Comparison of ENCODE assay signal across 25 mouse cellular contexts in the genomic region with DNA sequence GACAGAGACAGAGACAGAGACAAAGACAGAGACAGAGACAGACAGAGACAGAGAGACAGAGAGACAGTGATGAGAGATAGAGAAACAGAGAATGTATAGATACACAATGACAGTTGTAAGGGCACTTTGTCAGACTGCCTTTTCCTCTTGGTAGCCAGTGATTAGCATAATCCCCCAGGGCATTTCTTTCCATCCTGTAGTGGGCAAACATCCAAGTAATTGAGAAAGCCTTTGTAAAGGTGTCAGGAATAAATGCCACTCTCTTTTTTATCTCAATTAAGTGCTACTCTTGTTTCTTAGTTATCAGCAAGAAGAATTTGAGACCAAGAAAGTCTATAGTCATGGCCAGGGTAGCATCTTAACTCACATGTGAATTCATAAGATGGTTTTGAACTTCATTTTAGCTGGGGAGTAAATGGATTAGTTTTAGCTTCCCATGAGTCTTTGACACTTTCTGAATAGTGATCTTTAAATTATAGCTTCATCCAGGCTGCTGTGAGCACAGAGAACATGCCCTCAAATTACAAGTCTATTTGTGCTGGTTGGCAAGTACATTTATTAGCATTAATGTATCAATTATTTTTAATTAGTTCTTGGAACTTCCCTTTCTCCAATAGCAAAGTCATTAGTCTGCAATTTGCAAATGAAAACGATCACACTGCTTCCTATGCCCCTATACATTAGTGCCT.
DNase-seq lines count a peak whose midpoint lies in the region; ATAC-seq lines count a peak whose summit lies in the region.
"Had no signal": no experiment of that assay in that cellular context is flagged by ENCODE, and none has a peak within 500 bp of the region (broad histone marks: within the 10 kb centered on the region; RNA-seq: fewer than 3 reads in every experiment).

No protein-coding gene starts in this region.

- no peaks in the 10 kb centered on the region for H3K9me3 ChIP-seq in forebrain, embryonic 12.5 days
- no peaks in the 10 kb centered on the region for H3K9me3 ChIP-seq in forebrain, embryonic 10.5 days
- no peaks in the 10 kb centered on the region for H3K9me3 ChIP-seq in midbrain, embryonic 13.5 days
- peaks cover 5% of the 10 kb centered on the region; the same call in 1 of the 2 replicates for H3K9me3 ChIP-seq in midbrain, embryonic 15.5 days
- no peaks in the 10 kb centered on the region for H3K9me3 ChIP-seq in forebrain, embryonic 15.5 days
- H3K9me3 ChIP-seq: intestine, embryonic 15.5 days; limb, embryonic 10.5 days; liver, embryonic 15.5 days; lung, embryonic 15.5 days; megakaryocyte, embryonic 14.5 days had no signal

- H3K4me3 ChIP-seq in forebrain, embryonic 12.5 days (replicated peaks) = no peak overlapping the region
- H3K4me3 ChIP-seq in forebrain, embryonic 10.5 days = no peak overlapping the region
- H3K4me3 ChIP-seq in midbrain, embryonic 13.5 days (replicated peaks) = no peak overlapping the region
- no peak overlapping the region for H3K4me3 ChIP-seq in midbrain, embryonic 15.5 days
- no peak overlapping the region for H3K4me3 ChIP-seq in forebrain, embryonic 15.5 days
- H3K4me3 ChIP-seq: intestine, embryonic 15.5 days; left cerebral cortex, adult 2 months; limb, embryonic 10.5 days; liver, embryonic 15.5 days; lung, embryonic 15.5 days; megakaryocyte, embryonic 14.5 days; myocyte had no signal

- H3K27ac ChIP-seq in forebrain, embryonic 12.5 days = no peak overlapping the region
- H3K27ac ChIP-seq in forebrain, embryonic 10.5 days = no peak overlapping the region
- no peak overlapping the region for H3K27ac ChIP-seq in midbrain, embryonic 13.5 days
- no peak overlapping the region for H3K27ac ChIP-seq in midbrain, embryonic 15.5 days
- no peak overlapping the region for H3K27ac ChIP-seq in forebrain, embryonic 15.5 days (replicated peaks)
- H3K27ac ChIP-seq: intestine, embryonic 15.5 days; left cerebral cortex, adult 2 months; limb, embryonic 10.5 days; liver, embryonic 15.5 days; lung, embryonic 15.5 days had no signal

- H3K4me1 ChIP-seq in forebrain, embryonic 12.5 days = 0 out of 2 replicates have a peak, but pooled peaks cover 8% of the 10 kb centered on the region
- H3K4me1 ChIP-seq in forebrain, embryonic 10.5 days = peaks cover 7% of the 10 kb centered on the region; the same call in 1 of the 2 replicates
- H3K4me1 ChIP-seq in midbrain, embryonic 13.5 days (replicated peaks) = 0 out of 2 replicates have a peak, but pooled peaks cover 4% of the 10 kb centered on the region
- H3K4me1 ChIP-seq in midbrain, embryonic 15.5 days = no peaks in the 10 kb centered on the region
- H3K4me1 ChIP-seq in forebrain, embryonic 15.5 days = peaks cover 6% of the 10 kb centered on the region
- H3K4me1 ChIP-seq: intestine, embryonic 15.5 days; limb, embryonic 10.5 days; liver, embryonic 15.5 days; lung, embryonic 15.5 days; megakaryocyte, embryonic 14.5 days had no signal

- WGBS in forebrain, embryonic 12.5 days = 31% methylated on average over 1 of the region's 1 CpGs
- WGBS in forebrain, embryonic 10.5 days = 70% methylated on average over 1 of the region's 1 CpGs
- 43% methylated on average over 1 of the region's 1 CpGs for WGBS in midbrain, embryonic 13.5 days
- WGBS in midbrain, embryonic 15.5 days = 69% methylated on average over 1 of the region's 1 CpGs
- 7% methylated on average over 1 of the region's 1 CpGs for WGBS in forebrain, embryonic 15.5 days

- peak; percentile 79; the same call in 1 of the 2 replicates for ATAC-seq in forebrain, embryonic 12.5 days (ENCODE audit: low FRiP score)
- ATAC-seq in midbrain, embryonic 13.5 days = peak; percentile 69; the same call in 1 of the 2 replicates
- ATAC-seq in midbrain, embryonic 15.5 days (replicated peaks) = no peak
- ATAC-seq in forebrain, embryonic 15.5 days (replicated peaks) = peak; percentile 68; the same call in 1 of the 2 replicates
- ATAC-seq: intestine, embryonic 15.5 days; Patski had no signal

- no peaks in the 10 kb centered on the region for H3K36me3 ChIP-seq in forebrain, embryonic 12.5 days (replicated peaks)
- no peaks in the 10 kb centered on the region for H3K36me3 ChIP-seq in forebrain, embryonic 10.5 days (replicated peaks)
- H3K36me3 ChIP-seq in midbrain, embryonic 13.5 days = no peaks in the 10 kb centered on the region
- H3K36me3 ChIP-seq in midbrain, embryonic 15.5 days (replicated peaks) = no peaks in the 10 kb centered on the region
- H3K36me3 ChIP-seq in forebrain, embryonic 15.5 days = no peaks in the 10 kb centered on the region
- H3K36me3 ChIP-seq: G1E; intestine, embryonic 15.5 days; limb, embryonic 10.5 days; liver, embryonic 15.5 days; lung, embryonic 15.5 days had no signal

- H3K27me3 ChIP-seq in forebrain, embryonic 12.5 days = no peaks in the 10 kb centered on the region
- no peaks in the 10 kb centered on the region for H3K27me3 ChIP-seq in forebrain, embryonic 10.5 days (ENCODE audit: poor library complexity, severe bottlenecking)
- 0 out of 2 replicates have a peak, but pooled peaks cover 3% of the 10 kb centered on the region for H3K27me3 ChIP-seq in midbrain, embryonic 13.5 days
- H3K27me3 ChIP-seq in midbrain, embryonic 15.5 days (replicated peaks) = no peaks in the 10 kb centered on the region; the same call in 1 of the 2 replicates
- no peaks in the 10 kb centered on the region for H3K27me3 ChIP-seq in forebrain, embryonic 15.5 days
- H3K27me3 ChIP-seq: CH12.LX; intestine, embryonic 15.5 days; liver, embryonic 15.5 days; lung, embryonic 15.5 days; megakaryocyte, embryonic 14.5 days; Patski had no signal

- no peak for DNase-seq in forebrain, embryonic 10.5 days (ENCODE audit: extremely low spot score, low spot score)
- DNase-seq in retina, postnatal 7 days (ENCODE audit: low read depth, low spot score) = peak; percentile 4
- no peak for DNase-seq in heart, postnatal 4 days
- DNase-seq: adrenal gland, adult 2 months; B cell, adult 2 months; cerebellum, adult 18-20 months; cerebellum, postnatal 14 days; kidney, adult 8-10 months; kidney, postnatal 10 days; liver; lung, postnatal 36 days had no signal

- H3K9ac ChIP-seq in forebrain, embryonic 12.5 days = no peak overlapping the region
- no peak overlapping the region for H3K9ac ChIP-seq in midbrain, embryonic 13.5 days (replicated peaks)
- H3K9ac ChIP-seq in midbrain, embryonic 15.5 days = no peak overlapping the region
- no peak overlapping the region for H3K9ac ChIP-seq in forebrain, embryonic 15.5 days (replicated peaks)
- H3K9ac ChIP-seq: intestine, embryonic 15.5 days; liver, embryonic 15.5 days; lung, embryonic 15.5 days had no signal

- no peak overlapping the region for H3K4me2 ChIP-seq in forebrain, embryonic 12.5 days
- no peak overlapping the region for H3K4me2 ChIP-seq in midbrain, embryonic 13.5 days (replicated peaks)
- no peak overlapping the region for H3K4me2 ChIP-seq in midbrain, embryonic 15.5 days
- H3K4me2 ChIP-seq in forebrain, embryonic 15.5 days (replicated peaks) = no peak overlapping the region
- H3K4me2 ChIP-seq: intestine, embryonic 15.5 days; liver, embryonic 15.5 days; lung, embryonic 15.5 days had no signal
